Mouse (Mus musculus): ENCODE measurements around the gene Sept10. TPM values are rescaled to one million over a fixed set of nuclear protein-coding genes. Genes with fewer than 3 reads are reported as not detected.

Sept10 gene
- total and polyA plus RNA-seq, 3 experiments: not detected

GRCm38 (mm10) chr10:59268109-59268508 lies 46.5 kb upstream of the Sept10 start:
- H3K27me3 ChIP-seq (ENCODE audit: control insufficient read depth in 1 of 2, insufficient read depth in 2 of 2, low read length in 2 of 2): peaks cover 0 to 1% of the 10 kb centered on the region in 2 experiments; a peak in 1 of 4 replicates
- no peak overlapping the region for H3K4me3 ChIP-seq (ENCODE audit: control insufficient read depth in 1 of 2, insufficient read depth in 1 of 2, low read depth in 2 of 2, low read length in 2 of 2)
- no peak for DNase-seq (ENCODE audit: low read depth, low spot score)
- no peaks in the 10 kb centered on the region for H3K9me3 ChIP-seq (replicated peaks; ENCODE audit: insufficient read depth, low read length)
- no peaks in the 10 kb centered on the region; a peak in 1 of 4 replicates for H3K36me3 ChIP-seq (ENCODE audit: control insufficient read depth in 1 of 2, insufficient read depth in 2 of 2, low read length in 2 of 2)
- H3K27ac ChIP-seq (ENCODE audit: control insufficient read depth, low read depth, low read length): no peak overlapping the region
- TF ChIP-seq MYB (IDR thresholded peaks at IDR 0.05; ENCODE audit: low read depth, low read length): no peak
- no peak for TF ChIP-seq POLR2AphosphoS5 (IDR thresholded peaks at IDR 0.05; ENCODE audit: borderline replicate concordance, low read depth, low read length)
- TF ChIP-seq CHD2 (IDR thresholded peaks at IDR 0.05; ENCODE audit: low read length): no peak
- TF ChIP-seq CHD1 (IDR thresholded peaks at IDR 0.05; ENCODE audit: low read depth, low read length): no peak
- TF ChIP-seq NELFE (IDR thresholded peaks at IDR 0.05; ENCODE audit: low read depth, low read length): no peak
- no peak for TF ChIP-seq JUND (IDR thresholded peaks at IDR 0.05; ENCODE audit: low read depth, low read length)
- TF ChIP-seq ZMIZ1 (IDR thresholded peaks at IDR 0.05; ENCODE audit: low read depth, low read length): no peak
- TF ChIP-seq USF1 (IDR thresholded peaks at IDR 0.05; ENCODE audit: low read depth, low read length): no peak
- TF ChIP-seq GATA1 (IDR thresholded peaks at IDR 0.05; ENCODE audit: low read depth, low read length): no peak
- TF ChIP-seq UBTF (IDR thresholded peaks at IDR 0.05; ENCODE audit: borderline replicate concordance, insufficient read depth, low read depth, low read length): no peak
- no peak for TF ChIP-seq MAFK (IDR thresholded peaks at IDR 0.05; ENCODE audit: borderline replicate concordance, low read depth, low read length)
- TF ChIP-seq USF2 (IDR thresholded peaks at IDR 0.05; ENCODE audit: borderline replicate concordance in 1 of 2, insufficient read depth in 1 of 2, low read depth in 1 of 2, low read length in 2 of 2): no peak
- H3K9ac ChIP-seq (ENCODE audit: control insufficient read depth, low read depth, low read length, poor library complexity, severe bottlenecking): no peak overlapping the region
- no peaks in the 10 kb centered on the region for H3K79me2 ChIP-seq (ENCODE audit: control insufficient read depth, insufficient read depth, low read length, poor library complexity)
- H3K4me1 ChIP-seq (ENCODE audit: control insufficient read depth in 1 of 2, insufficient read depth in 2 of 2, low read length in 2 of 2): no peaks in the 10 kb centered on the region; a peak in 1 of 4 replicates

GRCm38 (mm10) chr10:59267275-59267674 lies 45.6 kb upstream of the Sept10 start:
- H3K27ac ChIP-seq (ENCODE audit: control insufficient read depth, low read depth, low read length): no peak overlapping the region
- no peaks in the 10 kb centered on the region for H3K27me3 ChIP-seq (ENCODE audit: control insufficient read depth in 1 of 2, insufficient read depth in 2 of 2, low read length in 2 of 2)
- TF ChIP-seq MAX (IDR thresholded peaks at IDR 0.05; ENCODE audit: low read length) (no peak), SIN3A (IDR thresholded peaks at IDR 0.05; ENCODE audit: low read length) (no peak), CHD1 (IDR thresholded peaks at IDR 0.05; ENCODE audit: low read depth, low read length) (no peak), SMC3 (IDR thresholded peaks at IDR 0.05; ENCODE audit: low read depth, low read length) (no peak), TBP (IDR thresholded peaks at IDR 0.05; ENCODE audit: low read depth, low read length) (no peak), BHLHE40 (IDR thresholded peaks at IDR 0.05; ENCODE audit: borderline replicate concordance, low read depth, low read length) (no peak), E2F4 (IDR thresholded peaks at IDR 0.05; ENCODE audit: borderline replicate concordance, low read depth, low read length) (no peak), MAFK (IDR thresholded peaks at IDR 0.05; ENCODE audit: borderline replicate concordance, low read depth, low read length) (no peak), USF2 (IDR thresholded peaks at IDR 0.05; ENCODE audit: borderline replicate concordance in 1 of 2, insufficient read depth in 1 of 2, low read depth in 1 of 2, low read length in 2 of 2) (no peak), HCFC1 (IDR thresholded peaks at IDR 0.05; ENCODE audit: low read depth, low read length) (no peak)
- no peaks in the 10 kb centered on the region for H3K9me3 ChIP-seq (replicated peaks; ENCODE audit: insufficient read depth, low read length)
- no peaks in the 10 kb centered on the region for H3K79me2 ChIP-seq (ENCODE audit: control insufficient read depth, insufficient read depth, low read length, poor library complexity)
- H3K9ac ChIP-seq (ENCODE audit: control insufficient read depth, low read depth, low read length, poor library complexity, severe bottlenecking): no peak overlapping the region
- DNase-seq (ENCODE audit: low read depth, low spot score): no peak
- H3K4me1 ChIP-seq (ENCODE audit: control insufficient read depth in 1 of 2, insufficient read depth in 2 of 2, low read length in 2 of 2): no peaks in the 10 kb centered on the region; a peak in 1 of 4 replicates
- H3K4me3 ChIP-seq (ENCODE audit: control insufficient read depth in 1 of 2, insufficient read depth in 1 of 2, low read depth in 2 of 2, low read length in 2 of 2): no peak overlapping the region
- no peaks in the 10 kb centered on the region; a peak in 1 of 4 replicates for H3K36me3 ChIP-seq (ENCODE audit: control insufficient read depth in 1 of 2, insufficient read depth in 2 of 2, low read length in 2 of 2)
